Mouse (Mus musculus): ENCODE data around the gene Fam69b.

DNA sequence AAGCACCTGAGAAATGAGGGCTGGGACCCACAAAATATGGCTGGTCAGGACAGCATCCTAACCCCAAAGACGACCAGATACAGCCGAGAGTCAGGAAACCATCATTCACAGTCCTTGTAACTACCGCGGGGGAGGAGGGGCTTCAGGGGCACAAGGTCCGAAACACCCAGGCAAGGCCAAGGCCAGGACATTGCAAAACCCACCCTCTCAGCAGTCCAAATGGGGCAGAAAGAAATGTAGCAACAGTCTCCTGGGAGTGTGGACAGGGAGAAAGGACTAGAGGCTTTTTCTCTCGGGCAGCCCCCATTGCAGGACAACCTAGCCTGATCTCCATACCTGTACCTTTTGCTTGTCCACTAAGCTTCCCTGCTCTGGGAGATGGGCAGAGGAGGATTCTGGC lies 25.1 kb upstream of the Fam69b start:
- TF ChIP-seq CTCF (conservative IDR thresholded peaks at IDR 0.05; ENCODE audit: insufficient read depth, insufficient read length, low read depth, low read length) (no peak), POLR2A (IDR thresholded peaks at IDR 0.05; ENCODE audit: low read depth, low read length) (no peak)

All from kidney, adult 2 months (tissue).